Mouse (Mus musculus) myocyte (in vitro differentiated cells): ENCODE measurements around the gene Spire2. TPM values are rescaled to one million over a fixed set of nuclear protein-coding genes. Genes with fewer than 3 reads are reported as not detected.
A peak's percentile ranks its signal among the peaks of the same experiment; 100 is the strongest.

Experiments
- H3K27me3 ChIP-seq: one replicate; pipeline ENCODE4 v1.6.1; 2011; ENCODE audit not compliant: control insufficient read depth, insufficient read depth, insufficient read length
- H3K36me3 ChIP-seq: one replicate; pipeline ENCODE4 v1.6.1; 2011; ENCODE audit not compliant: control insufficient read depth, insufficient read depth
- H3K4me2 ChIP-seq: one replicate; pipeline ENCODE4 v1.6.1; 2011; ENCODE audit warnings: low read depth, control low read depth
- H3K4me3 ChIP-seq: one replicate; pipeline ENCODE4 v1.5.1; 2011; ENCODE audit warnings: mild to moderate bottlenecking, control low read depth, moderate library complexity
- H3K79me2 ChIP-seq: one replicate; pipeline ENCODE4 v1.6.1; 2011; ENCODE audit not compliant: control insufficient read depth, insufficient read depth
- H3ac ChIP-seq: one replicate; pipeline ENCODE4 v1.6.1; 2011; ENCODE audit not compliant: control insufficient read depth, insufficient read length
- CEBPB ChIP-seq: IDR thresholded peaks from 2 replicates; pipeline ENCODE4 v1.6.1; 2011; ENCODE audit warnings: mild to moderate bottlenecking, moderate library complexity; ENCODE audit not compliant: poor library complexity, insufficient read depth, severe bottlenecking
- E2F4 ChIP-seq: IDR thresholded peaks from one replicate; pipeline ENCODE4 v1.6.1; 2011; ENCODE audit warnings: mild to moderate bottlenecking, control low read depth, moderate library complexity; ENCODE audit not compliant: insufficient read depth
- MAX ChIP-seq: IDR thresholded peaks from one replicate; pipeline ENCODE4 v1.6.1; 2011; ENCODE audit warnings: low read depth, mild to moderate bottlenecking, control low read depth
- MYOD1 ChIP-seq, 3 experiments: IDR thresholded peaks; one replicate each; pipeline ENCODE4 v1.6.1; 2011; ENCODE audit warnings: control low read depth in 2 of 3, low read depth in 2 of 3, mild to moderate bottlenecking in 2 of 3, moderate library complexity in 1 of 3; ENCODE audit not compliant: insufficient read length in 2 of 3, control insufficient read depth in 1 of 3
- MYOG ChIP-seq, 3 experiments: IDR thresholded peaks; one replicate each; pipeline ENCODE4 v1.6.1; 2011; ENCODE audit warnings: control low read depth in 2 of 3, low read depth in 2 of 3, mild to moderate bottlenecking in 2 of 3; ENCODE audit not compliant: insufficient read length in 2 of 3, control insufficient read depth in 1 of 3, insufficient read depth in 1 of 3
- POLR2A ChIP-seq: IDR thresholded peaks from one replicate; pipeline ENCODE4 v1.6.1; 2011; ENCODE audit warnings: low read depth, mild to moderate bottlenecking, control low read depth, moderate library complexity; ENCODE audit not compliant: insufficient read length
- POLR2AphosphoS2 ChIP-seq: IDR thresholded peaks from one replicate; pipeline ENCODE4 v1.6.1; 2011; ENCODE audit warnings: low read depth, control low read depth; ENCODE audit not compliant: insufficient read length
- REST ChIP-seq: IDR thresholded peaks from one replicate; pipeline ENCODE4 v1.6.1; 2011; ENCODE audit warnings: mild to moderate bottlenecking, control low read depth, moderate library complexity; ENCODE audit not compliant: insufficient read depth, insufficient read length
- SRF ChIP-seq: IDR thresholded peaks from one replicate; pipeline ENCODE4 v1.6.1; 2011; ENCODE audit warnings: low read depth; ENCODE audit not compliant: control insufficient read depth, insufficient read length
- TCF12 ChIP-seq: IDR thresholded peaks from one replicate; pipeline ENCODE4 v1.6.1; 2011; ENCODE audit warnings: mild to moderate bottlenecking, control low read depth; ENCODE audit not compliant: poor library complexity, insufficient read depth, severe bottlenecking
- TCF3 ChIP-seq: IDR thresholded peaks from one replicate; pipeline ENCODE4 v1.6.1; 2011; ENCODE audit warnings: low read depth, control low read depth; ENCODE audit not compliant: insufficient read length
- USF1 ChIP-seq: IDR thresholded peaks from one replicate; pipeline ENCODE4 v1.6.1; 2011; ENCODE audit warnings: low read depth, mild to moderate bottlenecking, control low read depth, moderate library complexity
- polyA plus RNA-seq: library from polyadenylated mRNA; unstranded; fragments of >200 nt; fragmentation: generic; extraction: Trizol; gene quantifications from one replicate; pipeline ENCODE4 v1.2.1, GENCODE M21; 2012; ENCODE audit warnings: missing spikeins

Gene Spire2
- polyA plus RNA-seq, 1 experiment = 6.8 TPM

DNA sequence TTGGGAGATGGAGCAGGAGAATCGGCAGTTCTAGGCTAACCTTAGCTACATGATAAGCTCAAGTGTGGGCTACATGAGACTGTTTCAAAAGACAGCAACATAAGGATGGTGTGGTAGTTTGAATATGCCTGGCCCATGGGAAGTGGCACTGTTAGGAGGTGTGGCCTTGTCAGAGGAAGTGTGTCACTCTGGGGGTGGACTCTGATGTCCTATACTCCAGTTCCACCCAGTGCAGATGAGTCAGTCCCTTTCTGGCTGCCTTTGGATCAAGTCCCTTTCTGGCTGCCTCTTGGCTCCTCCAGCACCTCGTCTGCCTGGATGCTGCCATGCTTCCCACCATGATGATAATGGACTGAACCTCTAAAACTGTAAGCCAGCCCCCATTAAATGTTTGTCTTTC lies 39.7 kb upstream of the Spire2 start:
- Histone ChIP-seq H3K36me3 (no peaks in the 10 kb centered on the region), H3K4me2 (no peak overlapping the region), H3ac (no peak overlapping the region), H3K4me3 (no peak overlapping the region), H3K79me2 (no peaks in the 10 kb centered on the region), H3K27me3 (no peaks in the 10 kb centered on the region)
- TF ChIP-seq CEBPB (no peak), TCF12 (no peak), POLR2A (no peak), E2F4 (no peak), SRF (no peak), MAX (no peak), POLR2AphosphoS2 (no peak), MYOG (IDR thresholded peaks at IDR 0.05; ENCODE audit: control insufficient read depth in 1 of 3, insufficient read depth in 1 of 3, insufficient read length in 2 of 3, low read depth in 2 of 3) (no peak), MYOD1 (IDR thresholded peaks at IDR 0.05; ENCODE audit: control insufficient read depth in 1 of 3, insufficient read length in 2 of 3, low read depth in 2 of 3) (no peak), USF1 (no peak), TCF3 (no peak), REST (no peak)

- H3K4me2 ChIP-seq = no peak overlapping the region
- TF ChIP-seq USF1 = no peak
- TF ChIP-seq MYOD1 (IDR thresholded peaks at IDR 0.05; ENCODE audit: control insufficient read depth in 1 of 3, insufficient read length in 2 of 3, low read depth in 2 of 3) = no peak
- no peak for TF ChIP-seq MAX
- TF ChIP-seq SRF = no peak
- no peak for TF ChIP-seq TCF12
- no peak for TF ChIP-seq REST
- TF ChIP-seq POLR2AphosphoS2 = no peak
- TF ChIP-seq CEBPB = no peak
- TF ChIP-seq E2F4 = no peak
- TF ChIP-seq TCF3 = no peak
- TF ChIP-seq POLR2A = no peak
- H3K4me3 ChIP-seq = no peak overlapping the region
- no peaks in the 10 kb centered on the region for H3K36me3 ChIP-seq
- H3ac ChIP-seq = no peak overlapping the region
- no peaks in the 10 kb centered on the region for H3K27me3 ChIP-seq
- no peaks in the 10 kb centered on the region for H3K79me2 ChIP-seq
Observed at GRCm38 (mm10) chr8:123298301-123298700, 34.2 kb upstream of the Spire2 start.

- Histone ChIP-seq H3K4me3 (no peak overlapping the region), H3K36me3 (no peaks in the 10 kb centered on the region), H3K4me2 (no peak overlapping the region), H3ac (no peak overlapping the region), H3K27me3 (no peaks in the 10 kb centered on the region), H3K79me2 (no peaks in the 10 kb centered on the region)
- TF ChIP-seq POLR2A (no peak), SRF (no peak), REST (no peak), TCF12 (no peak), MYOG (IDR thresholded peaks at IDR 0.05; ENCODE audit: control insufficient read depth in 1 of 3, insufficient read depth in 1 of 3, insufficient read length in 2 of 3, low read depth in 2 of 3) (no peak), TCF3 (no peak), CEBPB (no peak), POLR2AphosphoS2 (no peak)
Observed at GRCm38 (mm10) chr8:123308738-123309137, 23.8 kb upstream of the Spire2 start.

- Histone ChIP-seq H3K36me3 (no peaks in the 10 kb centered on the region), H3K4me3 (peak overlapping the region; percentile 27), H3K4me2 (peak overlapping the region; percentile 84), H3K79me2 (no peaks in the 10 kb centered on the region), H3K27me3 (no peaks in the 10 kb centered on the region), H3ac (peak overlapping the region; percentile 62)
- TF ChIP-seq REST = no peak
- TF ChIP-seq TCF12 = no peak
- TF ChIP-seq POLR2A = no peak
- TF ChIP-seq MYOG (IDR thresholded peaks at IDR 0.05; ENCODE audit: control insufficient read depth in 1 of 3, insufficient read depth in 1 of 3, insufficient read length in 2 of 3, low read depth in 2 of 3) = no peak
- no peak for TF ChIP-seq MAX
- TF ChIP-seq MYOD1 (IDR thresholded peaks at IDR 0.05; ENCODE audit: control insufficient read depth in 1 of 3, insufficient read length in 2 of 3, low read depth in 2 of 3) = no peak
- TF ChIP-seq SRF = no peak
- no peak for TF ChIP-seq E2F4
- TF ChIP-seq USF1 = no peak
- TF ChIP-seq TCF3 = no peak
- TF ChIP-seq POLR2AphosphoS2 = no peak
- TF ChIP-seq CEBPB = no peak
Observed at GRCm38 (mm10) chr8:123317781-123318466, 14.6 kb upstream of the Spire2 start.

DNA sequence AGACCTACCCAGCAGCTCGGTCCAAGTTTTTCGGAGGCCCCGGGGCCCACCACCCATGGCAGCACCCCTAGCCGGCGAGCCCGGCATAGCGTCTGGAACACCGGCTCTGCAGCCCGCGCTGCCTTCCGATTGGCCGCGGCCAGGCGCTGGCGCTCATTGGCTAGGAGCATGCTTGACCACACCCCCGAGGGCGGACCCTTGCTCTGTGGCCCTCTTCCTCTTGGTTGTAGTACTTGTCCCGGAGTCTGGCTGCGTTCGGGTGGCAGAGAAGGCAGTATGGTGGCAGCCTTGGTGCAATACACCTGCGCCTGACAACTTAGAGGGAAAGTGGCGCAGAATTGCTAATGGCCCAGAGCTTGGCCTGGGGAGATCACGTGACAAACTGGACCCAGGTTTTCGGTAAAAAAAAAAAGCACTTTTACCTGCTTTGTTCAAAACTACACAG lies 14.0 kb upstream of the Spire2 start, which contains the start of gene Fanca:
Gene Fanca, minus strand, starts transcription at position 110 of the 445 bp plus-strand sequence.
- Histone ChIP-seq H3K4me2 (peak within 1 kb of the TSS; percentile 91), H3ac (peak within 1 kb of the TSS; percentile 62), H3K27me3 (no peaks in the 10 kb centered on the region), H3K36me3 (no peaks in the 10 kb centered on the region), H3K79me2 (no peaks in the 10 kb centered on the region), H3K4me3 (peak within 1 kb of the TSS; percentile 27)
- TF ChIP-seq TCF12 (no peak), POLR2A (peak; percentile 66), E2F4 (peak; percentile 71)
